Mouse (Mus musculus): ENCODE measurements around the gene Hemgn. TPM values are rescaled to one million over a fixed set of nuclear protein-coding genes. Genes with fewer than 3 reads are reported as not detected.

Hemgn gene
- polyA plus RNA-seq, 1 experiment from 2014 or later: 0.42 TPM

- H3K9ac ChIP-seq (ENCODE audit: low read length): peak overlapping the region; percentile 20; the same call in 1 of the 2 replicates
- no peaks in the 10 kb centered on the region for H3K9me3 ChIP-seq (ENCODE audit: control insufficient read depth, low read length)
- peak overlapping the region; percentile 25 for H3K4me3 ChIP-seq (ENCODE audit: low read depth, low read length)
- peak overlapping the region; percentile 58 for H3K4me2 ChIP-seq (ENCODE audit: low read length)
- DNase-seq (ENCODE audit: low spot score) (peak; percentile 88), ATAC-seq (replicated peaks; ENCODE audit: low FRiP score, low TSS enrichment, low read depth) (peak; percentile 74)
- no peak overlapping the region for H3K27ac ChIP-seq (ENCODE audit: low read depth)
- H3K4me1 ChIP-seq (replicated peaks; ENCODE audit: control insufficient read depth, insufficient read depth, low read length): peaks cover 9% of the 10 kb centered on the region
- H3K36me3 ChIP-seq (ENCODE audit: control insufficient read depth, insufficient read depth, low read length): peaks cover 28% of the 10 kb centered on the region
- 17% methylated on average over 22 of the region's 22 CpGs for WGBS
- 0 out of 2 replicates have a peak, but pooled peaks cover 3% of the 10 kb centered on the region for H3K27me3 ChIP-seq (replicated peaks; ENCODE audit: control insufficient read depth, insufficient read depth, low read length)
These were observed 38.4 kb downstream of the Hemgn start for GRCm38 (mm10) chr4:46374869-46375368.

DNA sequence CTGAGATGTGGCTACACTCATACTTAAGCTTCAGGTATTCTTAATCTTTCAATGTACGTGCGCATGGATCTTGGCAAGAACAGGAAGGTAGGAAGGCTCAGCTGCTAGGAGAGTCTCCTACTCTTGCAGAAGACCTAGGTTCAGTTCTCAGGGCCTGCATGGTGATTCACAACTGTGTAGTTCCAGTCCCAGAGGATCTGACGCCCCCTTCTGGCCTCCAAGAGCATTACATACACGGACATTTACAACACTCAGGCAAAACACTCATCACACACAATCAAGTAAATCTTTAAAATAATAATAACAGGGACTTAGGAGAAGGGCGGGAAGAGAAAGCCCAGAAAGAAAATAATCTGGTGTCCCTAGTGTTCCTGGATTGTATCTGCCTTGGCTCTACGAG, 38.9 kb downstream of the Hemgn start:
- H3K27ac ChIP-seq (ENCODE audit: low read depth): no peak overlapping the region
- ATAC-seq (replicated peaks; ENCODE audit: low FRiP score, low TSS enrichment, low read depth): no peak

GRCm38 (mm10) chr4:46371030-46371429, 42.3 kb downstream of the Hemgn start:
- DNase-seq (ENCODE audit: low spot score) (peak; percentile 77), ATAC-seq (replicated peaks; ENCODE audit: low FRiP score, low TSS enrichment, low read depth) (peak; percentile 75; the same call in 1 of the 2 replicates)
- H3K4me3 ChIP-seq (ENCODE audit: low read depth, low read length): no peak overlapping the region
- H3K36me3 ChIP-seq (ENCODE audit: control insufficient read depth, insufficient read depth, low read length): no peaks in the 10 kb centered on the region
- peak overlapping the region; percentile 37 for H3K4me2 ChIP-seq (ENCODE audit: low read length)
- peaks cover 9% of the 10 kb centered on the region for H3K4me1 ChIP-seq (replicated peaks; ENCODE audit: control insufficient read depth, insufficient read depth, low read length)
- H3K27me3 ChIP-seq (replicated peaks; ENCODE audit: control insufficient read depth, insufficient read depth, low read length): 0 out of 2 replicates have a peak, but pooled peaks cover 3% of the 10 kb centered on the region
- H3K9me3 ChIP-seq (ENCODE audit: control insufficient read depth, low read length): no peaks in the 10 kb centered on the region; the same call in 1 of the 2 replicates
- no peak overlapping the region for H3K27ac ChIP-seq (ENCODE audit: low read depth)
- H3K9ac ChIP-seq (ENCODE audit: low read length): no peak overlapping the region
- 2% methylated on average over 19 of the region's 19 CpGs for WGBS

More for the DNA sequence above, 38.9 kb downstream of the Hemgn start:
- H3K9ac ChIP-seq (ENCODE audit: low read length): peak overlapping the region; percentile 20; the same call in 1 of the 2 replicates
- WGBS: 56% methylated on average over 6 of the region's 6 CpGs
- H3K36me3 ChIP-seq (ENCODE audit: control insufficient read depth, insufficient read depth, low read length): peaks cover 23% of the 10 kb centered on the region
- H3K4me1 ChIP-seq (replicated peaks; ENCODE audit: control insufficient read depth, insufficient read depth, low read length): peaks cover 9% of the 10 kb centered on the region
- DNase-seq (ENCODE audit: low spot score): no peak
- no peaks in the 10 kb centered on the region for H3K9me3 ChIP-seq (ENCODE audit: control insufficient read depth, low read length)
- 0 out of 2 replicates have a peak overlapping the region, but pooled peaks have one; percentile 25 for H3K4me3 ChIP-seq (ENCODE audit: low read depth, low read length)
- 0 out of 2 replicates have a peak, but pooled peaks cover 3% of the 10 kb centered on the region for H3K27me3 ChIP-seq (replicated peaks; ENCODE audit: control insufficient read depth, insufficient read depth, low read length)
- peak overlapping the region; percentile 58 for H3K4me2 ChIP-seq (ENCODE audit: low read length)

DNA sequence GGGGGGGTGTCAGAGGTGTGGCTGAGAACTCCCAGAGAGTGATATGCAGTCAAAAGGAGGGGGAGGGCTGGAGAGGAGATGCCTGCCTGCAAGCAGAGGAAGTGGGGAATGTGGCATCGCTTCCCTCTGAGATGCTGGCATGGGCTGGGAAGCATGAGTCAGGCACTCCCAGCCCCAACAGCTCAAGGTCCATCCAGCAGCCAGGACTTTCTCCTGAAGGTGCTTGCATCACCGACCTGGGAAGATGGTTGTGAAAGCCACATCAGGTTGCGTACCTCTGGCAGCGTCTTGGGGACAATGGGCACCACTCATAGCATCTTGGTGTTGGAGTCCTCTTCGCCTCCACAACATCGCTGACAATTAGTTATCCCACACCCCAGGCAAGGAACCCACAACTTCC, 42.9 kb downstream of the Hemgn start:
- 46% methylated on average over 6 of the region's 6 CpGs for WGBS
- H3K9ac ChIP-seq (ENCODE audit: low read length): no peak overlapping the region
- no peaks in the 10 kb centered on the region; the same call in 1 of the 2 replicates for H3K9me3 ChIP-seq (ENCODE audit: control insufficient read depth, low read length)
- no peak for DNase-seq (ENCODE audit: low spot score)
- no peaks in the 10 kb centered on the region for H3K36me3 ChIP-seq (ENCODE audit: control insufficient read depth, insufficient read depth, low read length)
- H3K4me1 ChIP-seq (replicated peaks; ENCODE audit: control insufficient read depth, insufficient read depth, low read length): peaks cover 9% of the 10 kb centered on the region
- no peak overlapping the region for H3K4me2 ChIP-seq (ENCODE audit: low read length)
- no peak overlapping the region for H3K4me3 ChIP-seq (ENCODE audit: low read depth, low read length)
- 0 out of 2 replicates have a peak, but pooled peaks cover 3% of the 10 kb centered on the region for H3K27me3 ChIP-seq (replicated peaks; ENCODE audit: control insufficient read depth, insufficient read depth, low read length)
- H3K27ac ChIP-seq (ENCODE audit: low read depth): no peak overlapping the region
- no peak for ATAC-seq (replicated peaks; ENCODE audit: low FRiP score, low TSS enrichment, low read depth)

GRCm38 (mm10) chr4:46369070-46369469, 44.2 kb downstream of the Hemgn start:
- Histone ChIP-seq H3K36me3 (ENCODE audit: control insufficient read depth, insufficient read depth, low read length) (no peaks in the 10 kb centered on the region), H3K9ac (ENCODE audit: low read length) (no peak overlapping the region), H3K4me2 (ENCODE audit: low read length) (no peak overlapping the region), H3K4me1 (replicated peaks; ENCODE audit: control insufficient read depth, insufficient read depth, low read length) (peaks cover 4% of the 10 kb centered on the region; the same call in 1 of the 2 replicates), H3K9me3 (ENCODE audit: control insufficient read depth, low read length) (peaks cover 2% of the 10 kb centered on the region; the same call in 1 of the 2 replicates), H3K27ac (ENCODE audit: low read depth) (no peak overlapping the region), H3K4me3 (ENCODE audit: low read depth, low read length) (no peak overlapping the region), H3K27me3 (replicated peaks; ENCODE audit: control insufficient read depth, insufficient read depth, low read length) (0 out of 2 replicates have a peak, but pooled peaks cover 3% of the 10 kb centered on the region)
- DNase-seq (ENCODE audit: low spot score) (no peak), ATAC-seq (replicated peaks; ENCODE audit: low FRiP score, low TSS enrichment, low read depth) (no peak)
- 58% methylated on average over 4 of the region's 4 CpGs for WGBS

DNA sequence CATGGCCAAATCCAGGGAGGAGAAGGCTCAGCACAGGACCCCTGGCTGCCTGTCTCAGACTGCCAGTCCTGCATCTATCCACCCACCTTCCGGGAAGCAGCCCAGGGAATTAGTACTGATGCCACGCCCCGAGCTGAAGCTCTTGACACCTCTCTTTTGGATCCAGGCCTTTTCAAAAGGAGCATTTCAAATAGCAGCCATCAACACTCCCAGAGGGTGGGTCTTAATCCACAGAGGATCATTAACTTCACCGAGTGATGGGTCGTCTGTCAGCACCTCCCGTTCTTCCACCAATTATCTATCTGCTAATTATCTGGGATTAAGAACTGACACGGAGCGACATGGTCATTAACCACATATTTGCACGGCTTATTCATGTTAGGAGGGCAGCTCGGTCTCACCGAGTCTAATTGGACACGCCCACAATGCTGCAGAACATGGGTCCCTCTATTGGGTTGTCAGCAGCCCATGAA, 45.8 kb downstream of the Hemgn start:
- DNase-seq (ENCODE audit: low spot score): no peak
- H3K9ac ChIP-seq (ENCODE audit: low read length): no peak overlapping the region
- WGBS: 11% methylated on average over 12 of the region's 12 CpGs

GRCm38 (mm10) chr4:46364360-46364759, 48.9 kb downstream of the Hemgn start:
- Histone ChIP-seq H3K9me3 (ENCODE audit: control insufficient read depth, low read length) (peaks cover 3% of the 10 kb centered on the region; the same call in 1 of the 2 replicates), H3K4me3 (ENCODE audit: low read depth, low read length) (no peak overlapping the region), H3K27ac (ENCODE audit: low read depth) (no peak overlapping the region), H3K36me3 (ENCODE audit: control insufficient read depth, insufficient read depth, low read length) (no peaks in the 10 kb centered on the region), H3K4me2 (ENCODE audit: low read length) (no peak overlapping the region), H3K9ac (ENCODE audit: low read length) (no peak overlapping the region), H3K4me1 (replicated peaks; ENCODE audit: control insufficient read depth, insufficient read depth, low read length) (no peaks in the 10 kb centered on the region), H3K27me3 (replicated peaks; ENCODE audit: control insufficient read depth, insufficient read depth, low read length) (no peaks in the 10 kb centered on the region)
- 84% methylated on average over 2 of the region's 2 CpGs for WGBS
- DNase-seq (ENCODE audit: low spot score) (no peak), ATAC-seq (replicated peaks; ENCODE audit: low FRiP score, low TSS enrichment, low read depth) (no peak)

More for the DNA sequence above, 45.8 kb downstream of the Hemgn start:
- H3K4me1 ChIP-seq (replicated peaks; ENCODE audit: control insufficient read depth, insufficient read depth, low read length): peaks cover 4% of the 10 kb centered on the region; the same call in 1 of the 2 replicates
- no peak overlapping the region for H3K4me2 ChIP-seq (ENCODE audit: low read length)
- ATAC-seq (replicated peaks; ENCODE audit: low FRiP score, low TSS enrichment, low read depth): no peak
- no peaks in the 10 kb centered on the region for H3K36me3 ChIP-seq (ENCODE audit: control insufficient read depth, insufficient read depth, low read length)
- 0 out of 2 replicates have a peak, but pooled peaks cover 3% of the 10 kb centered on the region for H3K27me3 ChIP-seq (replicated peaks; ENCODE audit: control insufficient read depth, insufficient read depth, low read length)
- no peak overlapping the region for H3K4me3 ChIP-seq (ENCODE audit: low read depth, low read length)
- H3K27ac ChIP-seq (ENCODE audit: low read depth): no peak overlapping the region
- peaks cover 3% of the 10 kb centered on the region; the same call in 1 of the 2 replicates for H3K9me3 ChIP-seq (ENCODE audit: control insufficient read depth, low read length)

- 65% methylated on average over 5 of the region's 5 CpGs for WGBS
- Histone ChIP-seq H3K9me3 (ENCODE audit: control insufficient read depth, low read length) (0 out of 2 replicates have a peak, but pooled peaks cover 3% of the 10 kb centered on the region), H3K4me1 (replicated peaks; ENCODE audit: control insufficient read depth, insufficient read depth, low read length) (no peaks in the 10 kb centered on the region), H3K27me3 (replicated peaks; ENCODE audit: control insufficient read depth, insufficient read depth, low read length) (peaks cover 3% of the 10 kb centered on the region; the same call in 1 of the 2 replicates), H3K27ac (ENCODE audit: low read depth) (no peak overlapping the region), H3K36me3 (ENCODE audit: control insufficient read depth, insufficient read depth, low read length) (no peaks in the 10 kb centered on the region), H3K9ac (ENCODE audit: low read length) (no peak overlapping the region), H3K4me3 (ENCODE audit: low read depth, low read length) (no peak overlapping the region), H3K4me2 (ENCODE audit: low read length) (no peak overlapping the region)
- DNase-seq (ENCODE audit: low spot score): no peak
- ATAC-seq (replicated peaks; ENCODE audit: low FRiP score, low TSS enrichment, low read depth): no peak
These were observed 52.0 kb downstream of the Hemgn start for GRCm38 (mm10) chr4:46361258-46361657.

Measured in intestine, embryonic 14.5 days (tissue).